Mouse (Mus musculus): Measurements from ENCODE around the gene Lag3.

DNA sequence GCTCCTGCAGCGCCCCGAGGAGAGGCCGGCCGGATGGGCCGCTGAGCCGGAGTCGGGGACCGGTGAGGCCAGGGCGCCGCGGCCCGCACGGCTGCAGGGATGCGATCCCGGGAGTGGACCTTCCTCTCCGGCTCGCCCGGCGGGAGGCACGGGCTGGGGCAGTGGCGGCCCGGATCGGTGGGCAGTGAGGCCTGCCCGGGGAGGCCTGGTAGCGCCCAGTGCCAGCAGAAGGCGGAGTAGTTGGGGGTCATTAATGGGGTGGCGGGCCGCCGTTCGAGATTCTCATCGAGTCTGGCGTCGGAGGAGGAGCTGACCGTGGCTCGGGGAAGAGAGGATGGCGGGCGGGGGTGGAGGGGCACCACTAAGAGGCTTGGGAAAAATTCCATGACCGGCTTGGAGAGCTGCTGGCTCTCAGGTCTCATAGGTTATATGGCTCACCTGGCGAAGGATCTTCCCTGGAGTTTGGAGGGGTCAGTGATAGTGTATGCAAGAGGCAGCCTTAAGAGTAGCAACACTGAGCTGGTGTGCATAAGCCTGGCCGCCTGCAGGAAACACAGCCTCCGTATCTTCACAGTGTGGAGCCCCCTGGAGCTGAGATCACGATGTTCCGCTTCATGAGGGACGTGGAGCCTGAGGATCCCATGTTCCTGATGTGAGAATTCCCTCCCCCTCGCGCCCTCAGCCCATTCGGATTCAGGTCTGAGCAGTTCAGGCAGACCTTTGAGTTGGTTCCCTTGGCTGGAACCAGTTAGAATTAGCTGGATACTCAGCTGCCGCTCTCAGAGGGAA is 20.2 kb upstream of the Lag3 start:
- TF ChIP-seq POLR2A (IDR thresholded peaks at IDR 0.05; ENCODE audit: borderline replicate concordance, insufficient read depth, low read length) (no peak), CTCF (IDR thresholded peaks at IDR 0.05; ENCODE audit: borderline replicate concordance, insufficient read depth, low read depth, low read length) (no peak)

All from cerebellum, adult 2 months (tissue).